Mouse (Mus musculus) heart, embryonic 11.5 days (tissue): ENCODE results near the gene Olfr1362. TPM values are rescaled to one million over a fixed set of nuclear protein-coding genes. Genes with fewer than 3 reads are reported as not detected.
A peak's percentile ranks its signal among the peaks of the same experiment; 100 is the strongest.

Source experiments
- ATAC-seq: fragments of 200-750 bp; cut with Nextera tagmentation; replicated peaks from 2 replicates; pipeline ENCODE4 v1.8.0; 2017; ENCODE audit warnings: moderate library complexity; ENCODE audit not compliant: insufficient number of reproducible peaks, low FRiP score, low TSS enrichment
- H3K27ac ChIP-seq: fragments of 300-500 bp; sonication (generic); 2 replicates; pipeline ENCODE4 v1.5.1; 2014; ENCODE audit warnings: mild to moderate bottlenecking, low read depth, low read length
- H3K27me3 ChIP-seq: fragments of 300-500 bp; sonication (generic); 2 replicates; pipeline ENCODE4 v1.6.1; 2014; ENCODE audit warnings: mild to moderate bottlenecking, low read length, mixed read lengths; ENCODE audit not compliant: control insufficient read depth, insufficient read depth
- H3K36me3 ChIP-seq: fragments of 300-500 bp; sonication (generic); 2 replicates; pipeline ENCODE4 v1.6.1; 2014; ENCODE audit warnings: mild to moderate bottlenecking, low read length, moderate library complexity, mixed read lengths; ENCODE audit not compliant: control insufficient read depth, insufficient read depth
- H3K4me1 ChIP-seq: fragments of 300-500 bp; sonication (generic); 2 replicates; pipeline ENCODE4 v1.6.1; 2014; ENCODE audit warnings: low read length; ENCODE audit not compliant: control insufficient read depth, insufficient read depth
- H3K4me2 ChIP-seq: fragments of 300-500 bp; sonication (generic); 2 replicates; pipeline ENCODE4 v1.6.1; 2014; ENCODE audit warnings: mild to moderate bottlenecking, moderate library complexity
- H3K4me3 ChIP-seq: fragments of 300-500 bp; sonication (generic); 2 replicates; pipeline ENCODE4 v1.5.1; 2014; ENCODE audit warnings: low read depth, low read length
- H3K9ac ChIP-seq: fragments of 300-500 bp; sonication (generic); 2 replicates; pipeline ENCODE4 v1.6.1; 2014; ENCODE audit warnings: mild to moderate bottlenecking, low read depth, low read length, moderate library complexity
- H3K9me3 ChIP-seq: fragments of 300-500 bp; sonication (generic); replicated peaks from 2 replicates; pipeline ENCODE4 v1.6.1; 2016; ENCODE audit warnings: low read length; ENCODE audit not compliant: control insufficient read depth
- WGBS: fragments of 180-500 bp; shearing (Covaris S2); extraction: QIAGEN DNeasy Blood & Tissue Kit; methylation state at CpG from one replicate; pipeline ENCODE4 v1.1.7; 2014; ENCODE audit not compliant: insufficient replicate concordance; 5-methylcytosine and 5-hydroxymethylcytosine counted together
- polyA plus RNA-seq: library from polyadenylated mRNA; unstranded; fragments of >200 nt; fragmentation: Nextera tagmentation; extraction: Ambion mirVana; gene quantifications from 2 replicates; pipeline ENCODE4 v1.2.1, GENCODE M21; 2014

Olfr1362 gene
- polyA plus RNA-seq, result not detected in 2 replicates

- H3K4me3 ChIP-seq, result no peak within 1 kb of the TSS
- no peaks in the 10 kb centered on the region for H3K9me3 ChIP-seq
- H3K27ac ChIP-seq, result no peak within 1 kb of the TSS
- ATAC-seq, result no peak
- H3K4me1 ChIP-seq, result no peaks in the 10 kb centered on the region
- H3K9ac ChIP-seq, result no peak within 1 kb of the TSS
- H3K27me3 ChIP-seq, result no peaks in the 10 kb centered on the region
- no peaks in the 10 kb centered on the region for H3K36me3 ChIP-seq
- no peak within 1 kb of the TSS for H3K4me2 ChIP-seq
Observed at GRCm38 (mm10) chr13:21613922-21614321, at the start of gene Olfr1362. TSS of gene Olfr1362 (minus strand) at chr13:21614022.

- H3K36me3 ChIP-seq, result no peaks in the 10 kb centered on the region
- no peak for ATAC-seq
- WGBS, result 68% methylated on average over 2 of the region's 2 CpGs
- H3K4me3 ChIP-seq, result no peak within 1 kb of the TSS
- H3K27ac ChIP-seq, result no peak within 1 kb of the TSS
- no peak within 1 kb of the TSS for H3K4me2 ChIP-seq
- H3K9ac ChIP-seq, result no peak within 1 kb of the TSS
- H3K9me3 ChIP-seq, result no peaks in the 10 kb centered on the region
- no peaks in the 10 kb centered on the region for H3K4me1 ChIP-seq
- H3K27me3 ChIP-seq, result no peaks in the 10 kb centered on the region
Observed at GRCm38 (mm10) chr13:21663286-21663685, 49.5 kb upstream of the Olfr1362 start, which contains the start of gene Olfr1361. TSS of gene Olfr1361 (minus strand) at chr13:21663386.

GRCm38 (mm10) chr13:21642418-21642817 is 28.6 kb upstream of the Olfr1362 start, which contains the start of gene Olfr11:
TSS of gene Olfr11 (minus strand) at chr13:21642518.
- Histone ChIP-seq H3K9ac (no peak within 1 kb of the TSS), H3K36me3 (no peaks in the 10 kb centered on the region), H3K4me2 (no peak within 1 kb of the TSS), H3K27me3 (no peaks in the 10 kb centered on the region), H3K4me3 (no peak within 1 kb of the TSS), H3K4me1 (no peaks in the 10 kb centered on the region), H3K9me3 (no peaks in the 10 kb centered on the region), H3K27ac (no peak within 1 kb of the TSS)
- ATAC-seq, result no peak
- WGBS, result 77% methylated on average over 2 of the region's 2 CpGs

- H3K27me3 ChIP-seq, result no peaks in the 10 kb centered on the region
- H3K36me3 ChIP-seq, result no peaks in the 10 kb centered on the region
- no peak overlapping the region for H3K27ac ChIP-seq
- no peaks in the 10 kb centered on the region for H3K9me3 ChIP-seq
- 0 out of 2 replicates have a peak, but pooled peaks have one; percentile 31 for ATAC-seq
- 45% methylated on average over 2 of the region's 2 CpGs for WGBS
- H3K4me1 ChIP-seq, result no peaks in the 10 kb centered on the region
- no peak overlapping the region for H3K9ac ChIP-seq
- no peak overlapping the region for H3K4me3 ChIP-seq
- no peak overlapping the region for H3K4me2 ChIP-seq
Observed at GRCm38 (mm10) chr13:21591618-21592017, 22.2 kb downstream of the Olfr1362 start.

GRCm38 (mm10) chr13:21581659-21582058 is 32.2 kb downstream of the Olfr1362 start, which contains the start of gene Olfr1364:
TSS of gene Olfr1364 (minus strand) at chr13:21581759.
- ATAC-seq, result no peak
- Histone ChIP-seq H3K4me1 (no peaks in the 10 kb centered on the region), H3K4me3 (no peak within 1 kb of the TSS), H3K36me3 (no peaks in the 10 kb centered on the region), H3K27ac (no peak within 1 kb of the TSS), H3K4me2 (no peak within 1 kb of the TSS), H3K27me3 (no peaks in the 10 kb centered on the region), H3K9ac (no peak within 1 kb of the TSS), H3K9me3 (no peaks in the 10 kb centered on the region)
- WGBS, result 76% methylated on average over 2 of the region's 2 CpGs

Other genes with a start within 250 kb of the Olfr1362 start
- gene Zkscan3, start 211.3 kb downstream of the Olfr1362 start, polyA plus RNA-seq, result 69.5 and 71.3 TPM in 2 replicates
- gene Pgbd1, start 173.0 kb downstream of the Olfr1362 start, polyA plus RNA-seq, result 2.3 and 3.6 TPM in 2 replicates
- 20.3 and 26.7 TPM in 2 replicates for gene Zscan26, start 160.3 kb downstream of the Olfr1362 start, polyA plus RNA-seq
- gene Nkapl, start 145.5 kb downstream of the Olfr1362 start, polyA plus RNA-seq, result 2.0 and 2.6 TPM in 2 replicates
- gene Zkscan4, start 135.1 kb downstream of the Olfr1362 start, polyA plus RNA-seq, result 1.2 and 1.8 TPM in 2 replicates
- gene Gm10065, start 134.6 kb downstream of the Olfr1362 start, polyA plus RNA-seq, result not detected in 2 replicates
- 0.14 and 0.46 TPM in 2 replicates for gene AK157302, start 118.8 kb downstream of the Olfr1362 start, polyA plus RNA-seq
- gene Gm11273, start 112.6 kb downstream of the Olfr1362 start, polyA plus RNA-seq, result 7.4 and 8.5 TPM in 2 replicates
- gene Zkscan8, start 82.9 kb downstream of the Olfr1362 start, polyA plus RNA-seq, result 6.4 and 6.5 TPM in 2 replicates
- gene Olfr1366, start 71.2 kb downstream of the Olfr1362 start, polyA plus RNA-seq, result 0.14 and 0.15 TPM in 2 replicates
- not detected in 2 replicates for gene Olfr1535, start 54.1 kb downstream of the Olfr1362 start, polyA plus RNA-seq
- not detected in 2 replicates for gene Olfr1364, start 32.3 kb downstream of the Olfr1362 start, polyA plus RNA-seq
- not detected in 2 replicates for gene Olfr11, start 28.5 kb upstream of the Olfr1362 start, polyA plus RNA-seq
- not detected in 2 replicates for gene Olfr1361, start 49.4 kb upstream of the Olfr1362 start, polyA plus RNA-seq
- gene Olfr1360, start 63.4 kb upstream of the Olfr1362 start, polyA plus RNA-seq, result not detected in 2 replicates
- not detected in 2 replicates for gene Olfr1359, start 84.1 kb upstream of the Olfr1362 start, polyA plus RNA-seq
- gene Hist1h2bl, start 102.1 kb upstream of the Olfr1362 start, polyA plus RNA-seq, result not detected in 2 replicates
- 6.5 and 8.4 TPM in 2 replicates for gene Hist1h2ai, start 102.4 kb upstream of the Olfr1362 start, polyA plus RNA-seq
- gene Hist1h3h, start 103.6 kb upstream of the Olfr1362 start, polyA plus RNA-seq, result 4.4 TPM in 1 of 2 replicates, not detected in the other
- gene Hist1h2bm, start 108.0 kb upstream of the Olfr1362 start, polyA plus RNA-seq, result 1.4 and 1.6 TPM in 2 replicates
- 0.79 and 1.1 TPM in 2 replicates for gene Hist1h4j, start 121.0 kb upstream of the Olfr1362 start, polyA plus RNA-seq
- 3.0 TPM in 1 of 2 replicates, not detected in the other for gene Hist1h4k, start 136.5 kb upstream of the Olfr1362 start, polyA plus RNA-seq
- 3.1 and 4.2 TPM in 2 replicates for gene Hist1h2ak, start 139.8 kb upstream of the Olfr1362 start, polyA plus RNA-seq
- gene Hist1h2bn, start 140.1 kb upstream of the Olfr1362 start, polyA plus RNA-seq, result 1.6 and 2.0 TPM in 2 replicates
- 5.9 and 10.8 TPM in 2 replicates for gene Hist1h1b, start 166.6 kb upstream of the Olfr1362 start, polyA plus RNA-seq
- 107 and 123 TPM in 2 replicates for gene Hist1h3i, start 169.3 kb upstream of the Olfr1362 start, polyA plus RNA-seq
- 3.3 and 6.2 TPM in 2 replicates for gene Hist1h2an, start 173.2 kb upstream of the Olfr1362 start, polyA plus RNA-seq
- gene Hist1h2bp, start 173.4 kb upstream of the Olfr1362 start, polyA plus RNA-seq, result 1.5 TPM in 1 of 2 replicates, not detected in the other
- gene Hist1h2bq, start 196.2 kb upstream of the Olfr1362 start, polyA plus RNA-seq, result 9.4 and 11.6 TPM in 2 replicates
- not detected in 2 replicates for gene Hist1h2ao, start 196.4 kb upstream of the Olfr1362 start, polyA plus RNA-seq
- not detected in 2 replicates for gene Hist1h4m, start 197.7 kb upstream of the Olfr1362 start, polyA plus RNA-seq
- gene Hist1h4n, start 218.2 kb upstream of the Olfr1362 start, polyA plus RNA-seq, result 7.1 and 10.5 TPM in 2 replicates
- 2,147 and 2,559 TPM in 2 replicates for gene Hist1h2ap, start 219.5 kb upstream of the Olfr1362 start, polyA plus RNA-seq
- 10.3 and 12.3 TPM in 2 replicates for gene Hist1h2br, start 219.7 kb upstream of the Olfr1362 start, polyA plus RNA-seq